In genomic region chr17:24530361-24531050, GRCm38 (mm10) we compare ENCODE assay signal across 8 mouse cellular contexts. TPM values are rescaled to one million over a fixed set of nuclear protein-coding genes. Genes with fewer than 3 reads are reported as not detected.
A peak's percentile ranks its signal among the peaks of the same experiment; 100 is the strongest.
DNase-seq lines count a peak whose midpoint lies in the region; ATAC-seq and TF ChIP-seq lines count a peak whose summit lies in the region.

No protein-coding gene starts in this region.

- peak; percentile 14 to 39; a peak in 1 of 4 replicates for TF ChIP-seq POLR2A in MEL (IDR thresholded peaks at IDR 0.05; ENCODE audit: control insufficient read depth in 1 of 2, insufficient read depth in 1 of 2, low read depth in 1 of 2, low read length in 2 of 2, poor library complexity in 1 of 2)
- no peak for TF ChIP-seq POLR2A in thymus, adult 2 months (IDR thresholded peaks at IDR 0.05; ENCODE audit: control insufficient read depth, extremely low read depth, insufficient read depth, low read length, poor library complexity)

- H3K79me2 ChIP-seq in MEL (ENCODE audit: control insufficient read depth, insufficient read depth, low read length, poor library complexity), result peaks cover 33% of the 10 kb centered on the region

- H3K9me3 ChIP-seq in heart, embryonic 15.5 days (replicated peaks), result no peaks in the 10 kb centered on the region
- H3K9me3 ChIP-seq in MEL (replicated peaks; ENCODE audit: insufficient read depth, low read length), result no peaks in the 10 kb centered on the region
- H3K9me3 ChIP-seq in heart, postnatal 0 days (replicated peaks; ENCODE audit: control insufficient read depth, low read length), result no peaks in the 10 kb centered on the region
- no peaks in the 10 kb centered on the region for H3K9me3 ChIP-seq in midbrain, embryonic 11.5 days (ENCODE audit: control insufficient read depth, low read length)

- H3K27me3 ChIP-seq in heart, embryonic 15.5 days, result 0 out of 2 replicates have a peak, but pooled peaks cover 5% of the 10 kb centered on the region
- no peaks in the 10 kb centered on the region for H3K27me3 ChIP-seq in MEL (ENCODE audit: control insufficient read depth in 1 of 2, insufficient read depth in 2 of 2, low read length in 2 of 2)
- H3K27me3 ChIP-seq in heart, postnatal 0 days (ENCODE audit: control insufficient read depth, insufficient read depth, low read length), result no peaks in the 10 kb centered on the region
- H3K27me3 ChIP-seq in midbrain, embryonic 11.5 days (ENCODE audit: control insufficient read depth, insufficient read depth, low read length), result no peaks in the 10 kb centered on the region
- no peaks in the 10 kb centered on the region for H3K27me3 ChIP-seq in thymus, adult 2 months (ENCODE audit: control insufficient read depth, insufficient read depth, low read length)

- H3K27ac ChIP-seq in heart, embryonic 15.5 days, result no peak overlapping the region
- H3K27ac ChIP-seq in MEL (ENCODE audit: control insufficient read depth, low read depth, low read length), result 0 out of 2 replicates have a peak overlapping the region, but pooled peaks have one; percentile 81
- H3K27ac ChIP-seq in heart, postnatal 0 days (ENCODE audit: low read depth), result no peak overlapping the region
- H3K27ac ChIP-seq in midbrain, embryonic 11.5 days (ENCODE audit: low read depth, low read length), result no peak overlapping the region
- H3K27ac ChIP-seq in thymus, adult 2 months (ENCODE audit: control insufficient read depth, insufficient read depth, low read length), result no peak overlapping the region

- 37% methylated on average over 8 of the region's 8 CpGs for WGBS in heart, embryonic 15.5 days
- WGBS in heart, postnatal 0 days, result 44% methylated on average over 8 of the region's 8 CpGs
- WGBS in midbrain, embryonic 11.5 days, result 24% methylated on average over 8 of the region's 8 CpGs
- WGBS in thymus, adult 2 months, result 89% methylated on average over 8 of the region's 8 CpGs

- no peak for ATAC-seq in heart, embryonic 15.5 days (replicated peaks; ENCODE audit: insufficient number of reproducible peaks, insufficient read depth, low FRiP score, low read depth)
- ATAC-seq in heart, postnatal 0 days (ENCODE audit: insufficient read depth, low read depth), result no peak
- no peak for ATAC-seq in midbrain, embryonic 11.5 days (ENCODE audit: low FRiP score)

- no peak for DNase-seq in heart, postnatal 10 days
- peak; percentile 72 for DNase-seq in MEL (ENCODE audit: low read depth, low spot score)
- DNase-seq in heart, postnatal 0 days (ENCODE audit: low spot score), result no peak
- DNase-seq in midbrain, embryonic 11.5 days (ENCODE audit: low spot score, missing footprints), result no peak
- no peak for DNase-seq in thymus, postnatal 4 days
- no peak for DNase-seq in thymus, adult 2 months
- DNase-seq in left cerebral cortex, adult 18-20 months (ENCODE audit: low spot score in 2 of 2), result no peak

- TF ChIP-seq RAD21 in MEL (IDR thresholded peaks at IDR 0.05; ENCODE audit: low read depth, low read length), result no peak

- intact Hi-C loops in heart, postnatal 10 days (cut with DNase I), result no loop called here

- TF ChIP-seq CTCF in MEL (IDR thresholded peaks at IDR 0.05 in 2 of 3, conservative IDR thresholded peaks at IDR 0.05 in 1 of 3; ENCODE audit: control insufficient read depth in 1 of 3, insufficient read depth in 1 of 3, low read depth in 2 of 3, low read length in 3 of 3, poor library complexity in 1 of 3, severe bottlenecking in 1 of 3), result peak in 1 of 3 experiments; percentile 37; a peak in 2 of 6 replicates
- TF ChIP-seq CTCF in heart, postnatal 0 days (IDR thresholded peaks at IDR 0.05; ENCODE audit: low read depth), result peak; percentile 39
- no peak for TF ChIP-seq CTCF in thymus, adult 2 months (IDR thresholded peaks at IDR 0.05; ENCODE audit: borderline replicate concordance, control insufficient read depth, extremely low read depth, insufficient read depth, low read length, poor library complexity)

- TF ChIP-seq EP300 in MEL (IDR thresholded peaks at IDR 0.05; ENCODE audit: low read depth in 1 of 2, low read length in 2 of 2), result no peak
- TF ChIP-seq EP300 in heart, postnatal 0 days (IDR thresholded peaks at IDR 0.05; ENCODE audit: low read depth), result no peak

- peak overlapping the region; percentile 79; the same call in 1 of the 2 replicates for H3K4me2 ChIP-seq in heart, embryonic 15.5 days
- no peak overlapping the region for H3K4me2 ChIP-seq in heart, postnatal 0 days (ENCODE audit: low read depth, low read length)
- H3K4me2 ChIP-seq in midbrain, embryonic 11.5 days, result peak overlapping the region; percentile 91; the same call in 1 of the 2 replicates

- no peak overlapping the region; the same call in 1 of the 2 replicates for H3K4me3 ChIP-seq in heart, embryonic 15.5 days
- H3K4me3 ChIP-seq in MEL (ENCODE audit: control insufficient read depth in 1 of 2, insufficient read depth in 1 of 2, low read depth in 2 of 2, low read length in 2 of 2), result no peak overlapping the region
- no peak overlapping the region for H3K4me3 ChIP-seq in heart, postnatal 0 days (ENCODE audit: low read depth, low read length)
- H3K4me3 ChIP-seq in midbrain, embryonic 11.5 days (ENCODE audit: low read depth, low read length), result no peak overlapping the region; the same call in 1 of the 2 replicates
- no peak overlapping the region for H3K4me3 ChIP-seq in thymus, adult 2 months (ENCODE audit: control insufficient read depth, insufficient read depth, low read length)

- no peaks in the 10 kb centered on the region; the same call in 1 of the 2 replicates for H3K36me3 ChIP-seq in heart, embryonic 15.5 days
- peaks cover 0 to 10% of the 10 kb centered on the region in 2 experiments; a peak in 3 of 4 replicates for H3K36me3 ChIP-seq in MEL (ENCODE audit: control insufficient read depth in 1 of 2, insufficient read depth in 2 of 2, low read length in 2 of 2)
- 0 out of 2 replicates have a peak, but pooled peaks cover 7% of the 10 kb centered on the region for H3K36me3 ChIP-seq in heart, postnatal 0 days (replicated peaks; ENCODE audit: control insufficient read depth, insufficient read depth, low read length)
- H3K36me3 ChIP-seq in midbrain, embryonic 11.5 days (ENCODE audit: control insufficient read depth, insufficient read depth, low read length), result no peaks in the 10 kb centered on the region
- H3K36me3 ChIP-seq in thymus, adult 2 months (ENCODE audit: control insufficient read depth, insufficient read depth, low read length), result no peaks in the 10 kb centered on the region

- peaks cover 50% of the 10 kb centered on the region for H3K4me1 ChIP-seq in heart, embryonic 15.5 days (replicated peaks)
- H3K4me1 ChIP-seq in MEL (ENCODE audit: control insufficient read depth in 1 of 2, insufficient read depth in 2 of 2, low read length in 2 of 2), result peaks cover 0 to 8% of the 10 kb centered on the region in 2 experiments; a peak in 1 of 4 replicates
- H3K4me1 ChIP-seq in heart, postnatal 0 days (ENCODE audit: control insufficient read depth, insufficient read depth), result peaks cover 24% of the 10 kb centered on the region
- H3K4me1 ChIP-seq in midbrain, embryonic 11.5 days (ENCODE audit: control insufficient read depth, insufficient read depth, low read length), result peaks cover 34% of the 10 kb centered on the region
- peaks cover 23% of the 10 kb centered on the region for H3K4me1 ChIP-seq in thymus, adult 2 months (replicated peaks; ENCODE audit: control insufficient read depth, insufficient read depth, low read length)

- peak overlapping the region; percentile 61; the same call in 1 of the 2 replicates for H3K9ac ChIP-seq in heart, embryonic 15.5 days
- H3K9ac ChIP-seq in MEL (ENCODE audit: control insufficient read depth, low read depth, low read length, poor library complexity, severe bottlenecking), result no peak overlapping the region
- no peak overlapping the region for H3K9ac ChIP-seq in heart, postnatal 0 days (replicated peaks; ENCODE audit: low read depth, low read length)
- H3K9ac ChIP-seq in midbrain, embryonic 11.5 days (ENCODE audit: low read length), result peak overlapping the region; percentile 79; the same call in 1 of the 2 replicates

RNA-seq across cellular contexts. Expression of gene Traf7, which starts 2.8 kb away (rescaled TPM):
- polyA plus RNA-seq in heart, embryonic 15.5 days (2015; fragmentation: Nextera tagmentation; extraction: Ambion mirVana), result 59.2 and 84.9 TPM in 2 replicates
- 10 to 100 TPM; 75.9 to 77.9 TPM for total RNA-seq in heart, postnatal 10 days (2021)
- 118 and 121 TPM in 2 replicates for total RNA-seq in MEL (2012; rRNA removed)
- polyA plus RNA-seq in MEL (2012; ENCODE audit: insufficient read depth in 1 of 2, insufficient read length in 2 of 2, low read depth in 1 of 2, low replicate concordance in 2 of 2, missing spikeins in 1 of 2), result 100 to 1,000 TPM in 1 of 2 experiments, not detected in 1; 261 TPM
- 206 and 281 TPM in 2 replicates for total RNA-seq in heart, postnatal 0 days (2014; rRNA removed; ENCODE audit: low replicate concordance)
- polyA plus RNA-seq in heart, postnatal 0 days (2015; fragmentation: Nextera tagmentation; extraction: Ambion mirVana), result 46.0 and 48.9 TPM in 2 replicates
- polyA plus RNA-seq in midbrain, embryonic 11.5 days (2014; fragmentation: Nextera tagmentation; extraction: Ambion mirVana), result 67.1 and 80.8 TPM in 2 replicates
- 339 and 362 TPM in 2 replicates for polyA plus RNA-seq in thymus, adult 2 months (2012; rRNA removed)
- 10 to 100 TPM; 64.2 to 83.9 TPM for total RNA-seq in left cerebral cortex, adult 18-20 months (2021)

RNA-seq across cellular contexts. Expression of gene Rab26, which starts 3.5 kb away (rescaled TPM):
- polyA plus RNA-seq in heart, embryonic 15.5 days (2015; fragmentation: Nextera tagmentation; extraction: Ambion mirVana), result 0.97 and 1.2 TPM in 2 replicates
- total RNA-seq in heart, postnatal 10 days (2021), result under 1 TPM; 0.32 to 0.45 TPM
- total RNA-seq in MEL (2012; rRNA removed), result 0.89 and 1.0 TPM in 2 replicates
- polyA plus RNA-seq in MEL (2012; ENCODE audit: insufficient read depth in 1 of 2, insufficient read length in 2 of 2, low read depth in 1 of 2, low replicate concordance in 2 of 2, missing spikeins in 1 of 2), result 1 to 10 TPM in 1 of 2 experiments, not detected in 1; 1.1 TPM
- 0.27 TPM in 1 of 2 replicates, not detected in the other for total RNA-seq in heart, postnatal 0 days (2014; rRNA removed; ENCODE audit: low replicate concordance)
- polyA plus RNA-seq in heart, postnatal 0 days (2015; fragmentation: Nextera tagmentation; extraction: Ambion mirVana), result 0.46 and 0.54 TPM in 2 replicates
- polyA plus RNA-seq in midbrain, embryonic 11.5 days (2014; fragmentation: Nextera tagmentation; extraction: Ambion mirVana), result 1.8 and 2.2 TPM in 2 replicates
- 1.6 and 1.9 TPM in 2 replicates for polyA plus RNA-seq in thymus, adult 2 months (2012; rRNA removed)
- 10 to 100 TPM; 45.8 to 50.0 TPM for total RNA-seq in left cerebral cortex, adult 18-20 months (2021)

RNA-seq across cellular contexts. Expression of gene Pkd1, which starts 19.1 kb away (rescaled TPM):
- polyA plus RNA-seq in heart, embryonic 15.5 days (2015; fragmentation: Nextera tagmentation; extraction: Ambion mirVana), result 12.4 and 21.1 TPM in 2 replicates
- 10 to 100 TPM; 60.1 to 72.2 TPM for total RNA-seq in heart, postnatal 10 days (2021)
- total RNA-seq in MEL (2012; rRNA removed), result 10.3 and 10.6 TPM in 2 replicates
- 10 to 100 TPM in 1 of 2 experiments, not detected in 1; 10.7 TPM for polyA plus RNA-seq in MEL (2012; ENCODE audit: insufficient read depth in 1 of 2, insufficient read length in 2 of 2, low read depth in 1 of 2, low replicate concordance in 2 of 2, missing spikeins in 1 of 2)
- 44.5 and 57.5 TPM in 2 replicates for total RNA-seq in heart, postnatal 0 days (2014; rRNA removed; ENCODE audit: low replicate concordance)
- polyA plus RNA-seq in heart, postnatal 0 days (2015; fragmentation: Nextera tagmentation; extraction: Ambion mirVana), result 7.1 and 9.8 TPM in 2 replicates
- polyA plus RNA-seq in midbrain, embryonic 11.5 days (2014; fragmentation: Nextera tagmentation; extraction: Ambion mirVana), result 11.9 and 18.5 TPM in 2 replicates
- polyA plus RNA-seq in thymus, adult 2 months (2012; rRNA removed), result 85.0 and 92.8 TPM in 2 replicates
- 10 to 100 TPM; 67.5 to 71.2 TPM for total RNA-seq in left cerebral cortex, adult 18-20 months (2021)

RNA-seq across cellular contexts. Expression of gene Caskin1, which starts 42.1 kb away (rescaled TPM):
- 0.39 and 0.94 TPM in 2 replicates for polyA plus RNA-seq in heart, embryonic 15.5 days (2015; fragmentation: Nextera tagmentation; extraction: Ambion mirVana)
- total RNA-seq in heart, postnatal 10 days (2021), result under 1 TPM; 0.48 to 0.52 TPM
- total RNA-seq in MEL (2012; rRNA removed), result 0.04 and 0.07 TPM in 2 replicates
- under 1 TPM in 1 of 2 experiments, not detected in 1; 0.38 TPM for polyA plus RNA-seq in MEL (2012; ENCODE audit: insufficient read depth in 1 of 2, insufficient read length in 2 of 2, low read depth in 1 of 2, low replicate concordance in 2 of 2, missing spikeins in 1 of 2)
- total RNA-seq in heart, postnatal 0 days (2014; rRNA removed; ENCODE audit: low replicate concordance), result 0.11 TPM in 1 of 2 replicates, not detected in the other
- polyA plus RNA-seq in heart, postnatal 0 days (2015; fragmentation: Nextera tagmentation; extraction: Ambion mirVana), result 0.14 TPM in 2 replicates
- 5.5 and 6.2 TPM in 2 replicates for polyA plus RNA-seq in midbrain, embryonic 11.5 days (2014; fragmentation: Nextera tagmentation; extraction: Ambion mirVana)
- polyA plus RNA-seq in thymus, adult 2 months (2012; rRNA removed), result 0.15 and 0.20 TPM in 2 replicates
- 100 to 1,000 TPM; 123 to 129 TPM for total RNA-seq in left cerebral cortex, adult 18-20 months (2021)

RNA-seq across cellular contexts. Expression of gene Mlst8, which starts 51.6 kb away (rescaled TPM):
- polyA plus RNA-seq in heart, embryonic 15.5 days (2015; fragmentation: Nextera tagmentation; extraction: Ambion mirVana), result 15.2 and 18.8 TPM in 2 replicates
- 10 to 100 TPM; 11.6 to 12.9 TPM for total RNA-seq in heart, postnatal 10 days (2021)
- 28.5 and 35.4 TPM in 2 replicates for total RNA-seq in MEL (2012; rRNA removed)
- 10 to 100 TPM in 1 of 2 experiments, not detected in 1; 57.3 TPM for polyA plus RNA-seq in MEL (2012; ENCODE audit: insufficient read depth in 1 of 2, insufficient read length in 2 of 2, low read depth in 1 of 2, low replicate concordance in 2 of 2, missing spikeins in 1 of 2)
- 12.4 and 44.9 TPM in 2 replicates for total RNA-seq in heart, postnatal 0 days (2014; rRNA removed; ENCODE audit: low replicate concordance)
- polyA plus RNA-seq in heart, postnatal 0 days (2015; fragmentation: Nextera tagmentation; extraction: Ambion mirVana), result 10.1 and 11.5 TPM in 2 replicates
- 28.9 and 30.3 TPM in 2 replicates for polyA plus RNA-seq in midbrain, embryonic 11.5 days (2014; fragmentation: Nextera tagmentation; extraction: Ambion mirVana)
- 78.9 and 84.5 TPM in 2 replicates for polyA plus RNA-seq in thymus, adult 2 months (2012; rRNA removed)
- 10 to 100 TPM; 34.9 to 35.3 TPM for total RNA-seq in left cerebral cortex, adult 18-20 months (2021)

Comparison
In these comparisons a context has a peak if more than half of its experiments do, and no peak if none do; other contexts are left out.
1. H3K9ac ChIP-seq: peak in heart, embryonic 15.5 days (single experiment) and midbrain, embryonic 11.5 days (single experiment); none in MEL (single experiment) and heart, postnatal 0 days (single experiment).